Mouse (Mus musculus) hindbrain, postnatal 0 days (tissue): ENCODE results near the gene Unc13d. TPM values are rescaled to one million over a fixed set of nuclear protein-coding genes. Genes with fewer than 3 reads are reported as not detected.
A peak's percentile ranks its signal among the peaks of the same experiment; 100 is the strongest.

Experiments
- ATAC-seq: fragments of 200-750 bp; cut with Nextera tagmentation; 2 replicates; pipeline ENCODE4 v1.8.0; 2017; ENCODE audit warnings: mild to moderate bottlenecking, moderate TSS enrichment, moderate library complexity
- DNase-seq: peaks from one replicate; pipeline ENCODE4 v3.0.0-alpha.2; 2015; ENCODE audit warnings: low spot score
- H3K27ac ChIP-seq: fragments of 300-500 bp; sonication (generic); 2 replicates; pipeline ENCODE4 v1.5.1; 2014; ENCODE audit warnings: mild to moderate bottlenecking
- H3K27me3 ChIP-seq: fragments of 300-500 bp; sonication (generic); 2 replicates; pipeline ENCODE4 v1.6.1; 2014; ENCODE audit warnings: low read length, mixed read lengths; ENCODE audit not compliant: insufficient read depth
- H3K36me3 ChIP-seq: fragments of 300-500 bp; sonication (generic); 2 replicates; pipeline ENCODE4 v1.6.1; 2014; ENCODE audit warnings: low read length, mixed read lengths; ENCODE audit not compliant: insufficient read depth
- H3K4me1 ChIP-seq: fragments of 300-500 bp; sonication (generic); 2 replicates; pipeline ENCODE4 v1.6.1; 2014; ENCODE audit warnings: antibody characterized with exemption, low read length, mixed read lengths; ENCODE audit not compliant: insufficient read depth
- H3K4me2 ChIP-seq: fragments of 300-500 bp; sonication (generic); 2 replicates; pipeline ENCODE4 v1.6.1; 2014; ENCODE audit warnings: low read depth, mild to moderate bottlenecking, low read length, moderate library complexity, mixed read lengths
- H3K4me3 ChIP-seq: fragments of 300-500 bp; sonication (generic); 2 replicates; pipeline ENCODE4 v1.5.1; 2014; ENCODE audit warnings: low read length
- H3K9ac ChIP-seq: fragments of 300-500 bp; sonication (generic); replicated peaks from 2 replicates; pipeline ENCODE4 v1.6.1; 2014; ENCODE audit warnings: mild to moderate bottlenecking, low read length, moderate library complexity, mixed read lengths
- H3K9me3 ChIP-seq: fragments of 300-500 bp; sonication (generic); 2 replicates; pipeline ENCODE4 v1.6.1; 2016; ENCODE audit warnings: low read length, mixed read lengths
- CTCF ChIP-seq: IDR thresholded peaks from 2 replicates; pipeline ENCODE4 v1.5.1; 2016; ENCODE audit warnings: antibody characterized with exemption, control low read depth, low read depth
- WGBS: fragments of 180-500 bp; shearing (Covaris S2); extraction: QIAGEN DNeasy Blood & Tissue Kit; methylation state at CpG from one replicate; pipeline ENCODE4 v1.1.7; 2014; 5-methylcytosine and 5-hydroxymethylcytosine counted together
- polyA plus RNA-seq: library from polyadenylated mRNA; unstranded; fragments of >200 nt; fragmentation: Nextera tagmentation; extraction: Ambion mirVana; gene quantifications from 2 replicates; pipeline ENCODE4 v1.2.1, GENCODE M21; 2015
- total RNA-seq: library from RNA; depleted of rRNA; stranded (reverse); fragments of >200 nt; gene quantifications from 2 replicates; pipeline ENCODE4 v1.2.3, GENCODE M21; 2014

The Unc13d gene
- total and polyA plus RNA-seq, 2 experiments from 2014 or later: 0.65 to 1.3 TPM

DNA sequence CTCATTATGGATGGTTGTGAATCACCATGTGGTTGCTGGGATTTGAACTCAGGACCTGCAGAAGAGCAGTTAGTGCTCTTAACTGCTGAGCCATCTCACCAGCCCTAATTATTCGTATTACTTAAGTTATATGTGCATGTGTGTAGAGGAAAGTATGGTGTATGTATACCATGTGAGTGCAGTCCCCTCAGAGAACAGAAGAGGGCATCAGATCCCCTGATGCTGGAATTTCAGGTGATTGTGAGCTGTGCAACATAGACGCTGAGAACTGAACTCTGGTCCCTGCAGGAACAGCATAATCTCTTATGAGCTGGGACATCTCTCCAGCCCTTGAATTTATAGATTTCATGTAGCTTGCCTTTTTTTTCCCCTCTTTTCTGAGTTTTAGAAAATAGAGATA, 35.9 kb downstream of the Unc13d start:
- WGBS: 97% methylated on average over 2 of the region's 2 CpGs
- no peak for TF ChIP-seq CTCF
- no peak overlapping the region for H3K4me3 ChIP-seq

DNA sequence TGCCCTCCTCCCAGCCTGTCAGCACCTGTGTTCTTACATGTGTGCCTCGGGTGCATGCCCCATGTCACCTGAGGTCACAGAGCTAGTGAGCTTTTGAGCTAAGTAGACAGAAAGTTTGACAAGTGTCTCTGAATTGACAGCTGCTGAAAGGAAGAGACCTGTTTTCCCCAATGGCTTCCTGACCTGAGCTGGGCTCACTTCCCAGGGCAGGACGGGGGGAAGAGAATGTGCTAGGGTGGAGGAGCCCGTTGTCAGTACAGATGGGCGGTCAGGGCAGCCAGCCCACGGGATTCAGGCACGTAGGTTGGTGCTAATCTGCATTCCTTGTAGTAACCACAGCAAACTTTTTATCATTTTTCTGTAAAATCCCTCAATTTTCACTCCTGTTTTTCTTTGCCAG, 37.2 kb downstream of the Unc13d start:
- no peak overlapping the region for H3K4me2 ChIP-seq
- no peaks in the 10 kb centered on the region for H3K4me1 ChIP-seq
- TF ChIP-seq CTCF: no peak
- no peaks in the 10 kb centered on the region for H3K27me3 ChIP-seq
- DNase-seq (no peak), ATAC-seq (no peak)
- H3K9ac ChIP-seq: no peak overlapping the region
- WGBS: 81% methylated on average over 6 of the region's 6 CpGs
- no peak overlapping the region for H3K27ac ChIP-seq
- no peaks in the 10 kb centered on the region for H3K9me3 ChIP-seq
- peaks cover 15% of the 10 kb centered on the region for H3K36me3 ChIP-seq
- H3K4me3 ChIP-seq: no peak overlapping the region

More for the DNA sequence above, 35.9 kb downstream of the Unc13d start:
- no peak overlapping the region for H3K9ac ChIP-seq
- H3K9me3 ChIP-seq: no peaks in the 10 kb centered on the region
- peaks cover 15% of the 10 kb centered on the region for H3K36me3 ChIP-seq
- no peak for DNase-seq
- no peaks in the 10 kb centered on the region for H3K27me3 ChIP-seq
- ATAC-seq: no peak
- H3K4me2 ChIP-seq: no peak overlapping the region
- H3K27ac ChIP-seq: no peak overlapping the region
- no peaks in the 10 kb centered on the region for H3K4me1 ChIP-seq

GRCm38 (mm10) chr11:116037826-116038225, 39.9 kb downstream of the Unc13d start:
- no peak for DNase-seq
- no peak for ATAC-seq
- H3K4me1 ChIP-seq: no peaks in the 10 kb centered on the region
- no peak overlapping the region for H3K4me3 ChIP-seq
- no peaks in the 10 kb centered on the region for H3K9me3 ChIP-seq
- no peak overlapping the region for H3K9ac ChIP-seq
- H3K27me3 ChIP-seq: no peaks in the 10 kb centered on the region
- 93% methylated on average over 9 of the region's 9 CpGs for WGBS
- no peak for TF ChIP-seq CTCF
- H3K36me3 ChIP-seq: peaks cover 8% of the 10 kb centered on the region
- H3K4me2 ChIP-seq: no peak overlapping the region
- no peak overlapping the region for H3K27ac ChIP-seq

DNA sequence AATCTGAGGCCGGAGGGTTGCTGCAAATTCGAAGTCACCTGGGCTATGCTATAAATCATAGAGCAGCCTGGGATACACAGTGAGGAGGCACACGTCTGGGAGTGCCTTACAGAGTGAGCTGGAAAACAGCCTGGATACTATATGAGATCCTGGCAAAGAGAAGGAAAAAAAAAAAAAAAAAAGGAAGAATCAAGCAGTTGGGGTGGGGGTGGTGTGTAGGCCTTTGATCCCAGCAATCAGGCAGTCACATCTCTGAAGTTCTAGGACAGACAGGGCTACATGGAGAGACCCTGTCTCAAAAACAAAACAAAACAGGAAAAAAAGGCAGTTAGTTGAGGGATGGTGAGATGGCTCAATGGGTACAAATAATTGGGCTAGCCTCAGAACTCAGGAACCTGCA, 41.1 kb downstream of the Unc13d start:
- H3K27me3 ChIP-seq: no peaks in the 10 kb centered on the region
- H3K4me1 ChIP-seq: peaks cover 2% of the 10 kb centered on the region
- peaks cover 8% of the 10 kb centered on the region for H3K36me3 ChIP-seq
- no peaks in the 10 kb centered on the region for H3K9me3 ChIP-seq
- H3K4me2 ChIP-seq: no peak overlapping the region
- TF ChIP-seq CTCF: no peak
- 95% methylated on average over 3 of the region's 3 CpGs for WGBS
- ATAC-seq: no peak
- H3K27ac ChIP-seq: no peak overlapping the region
- H3K4me3 ChIP-seq: no peak overlapping the region
- no peak for DNase-seq
- H3K9ac ChIP-seq: no peak overlapping the region

DNA sequence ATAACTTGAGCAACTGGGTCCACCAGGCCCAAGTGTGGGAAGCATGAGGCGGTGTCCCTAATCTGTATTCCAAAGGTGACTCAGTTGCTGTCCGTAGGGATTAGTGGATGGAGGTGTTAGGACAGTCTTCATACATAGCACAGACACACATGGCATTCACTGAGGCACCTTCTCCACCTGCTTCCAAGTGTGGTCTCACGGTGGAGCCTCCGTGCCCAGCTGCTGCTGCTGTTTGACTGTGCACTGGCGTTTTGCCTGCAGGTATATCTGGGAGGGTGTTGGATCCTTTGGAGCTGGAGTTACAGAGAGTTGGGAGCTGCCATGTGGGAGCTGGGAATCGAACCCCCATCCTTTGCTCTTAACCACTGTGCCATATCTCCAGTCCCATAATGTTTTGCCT, 43.2 kb downstream of the Unc13d start:
- Histone ChIP-seq H3K27ac (no peak overlapping the region), H3K4me1 (peaks cover 5% of the 10 kb centered on the region), H3K4me3 (no peak overlapping the region), H3K36me3 (peaks cover 4% of the 10 kb centered on the region; the same call in 1 of the 2 replicates), H3K27me3 (no peaks in the 10 kb centered on the region), H3K9me3 (no peaks in the 10 kb centered on the region), H3K4me2 (no peak overlapping the region), H3K9ac (no peak overlapping the region)
- no peak for TF ChIP-seq CTCF
- ATAC-seq: no peak
- 91% methylated on average over 6 of the region's 6 CpGs for WGBS
- no peak for DNase-seq

DNA sequence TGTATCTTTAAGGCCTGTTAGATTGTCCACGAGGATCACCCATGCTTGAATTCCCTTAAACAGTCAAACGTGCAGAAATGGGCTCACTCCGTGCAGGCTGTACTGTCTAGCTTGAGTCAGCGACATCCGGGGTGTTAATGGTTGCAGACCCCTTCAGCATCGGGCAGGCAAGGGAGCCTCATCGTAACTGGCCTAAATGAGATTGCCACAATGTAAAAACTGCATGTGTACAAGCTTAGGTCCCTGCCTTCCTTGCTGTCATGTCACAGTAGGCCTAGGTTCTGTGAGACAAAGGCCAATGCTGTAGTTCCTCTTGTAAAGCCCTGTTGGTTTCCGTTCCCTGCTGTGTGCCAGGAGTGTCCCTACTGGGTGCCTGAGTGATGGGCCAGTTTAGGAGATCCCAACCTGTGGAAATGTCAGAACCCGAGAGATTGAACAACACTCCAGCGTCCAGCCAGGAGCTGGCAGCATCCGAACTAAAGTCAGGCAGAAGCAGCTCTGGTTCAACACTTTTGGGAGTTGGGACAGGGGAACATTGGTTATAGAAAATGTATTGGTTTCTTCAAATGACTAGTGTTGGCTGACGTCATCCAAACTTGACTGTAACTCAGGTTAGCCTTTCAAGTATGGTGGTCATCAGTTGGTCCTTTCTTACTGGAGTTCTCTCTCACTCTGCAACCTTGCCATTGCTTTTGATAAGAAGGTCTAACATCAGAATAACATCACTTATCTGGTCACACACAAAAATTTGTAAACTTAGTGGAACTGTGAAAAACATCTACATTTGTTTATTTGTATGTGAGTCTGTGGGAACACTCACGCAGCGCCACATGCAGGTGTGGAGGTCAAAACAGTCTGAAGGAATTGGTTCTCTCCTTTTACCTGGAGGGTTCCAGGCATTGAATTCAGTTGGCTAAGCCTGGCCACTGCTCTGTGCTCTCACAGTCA, 46.6 kb downstream of the Unc13d start:
- WGBS: 24% methylated on average over 14 of the region's 14 CpGs
- H3K4me1 ChIP-seq: peaks cover 8% of the 10 kb centered on the region
- ATAC-seq: peak; percentile 44
- peak overlapping the region; percentile 92 for H3K9ac ChIP-seq
- H3K36me3 ChIP-seq: no peaks in the 10 kb centered on the region
- H3K4me3 ChIP-seq: peak overlapping the region; percentile 66
- 0 out of 2 replicates have a peak, but pooled peaks have one; percentile 5 for TF ChIP-seq CTCF
- DNase-seq: no peak
- H3K27ac ChIP-seq: peak overlapping the region; percentile 100
- no peaks in the 10 kb centered on the region for H3K27me3 ChIP-seq
- H3K4me2 ChIP-seq: peak overlapping the region; percentile 60
- H3K9me3 ChIP-seq: no peaks in the 10 kb centered on the region
